ENCODE assay signal across 25 mouse cellular contexts in the genomic region with DNA sequence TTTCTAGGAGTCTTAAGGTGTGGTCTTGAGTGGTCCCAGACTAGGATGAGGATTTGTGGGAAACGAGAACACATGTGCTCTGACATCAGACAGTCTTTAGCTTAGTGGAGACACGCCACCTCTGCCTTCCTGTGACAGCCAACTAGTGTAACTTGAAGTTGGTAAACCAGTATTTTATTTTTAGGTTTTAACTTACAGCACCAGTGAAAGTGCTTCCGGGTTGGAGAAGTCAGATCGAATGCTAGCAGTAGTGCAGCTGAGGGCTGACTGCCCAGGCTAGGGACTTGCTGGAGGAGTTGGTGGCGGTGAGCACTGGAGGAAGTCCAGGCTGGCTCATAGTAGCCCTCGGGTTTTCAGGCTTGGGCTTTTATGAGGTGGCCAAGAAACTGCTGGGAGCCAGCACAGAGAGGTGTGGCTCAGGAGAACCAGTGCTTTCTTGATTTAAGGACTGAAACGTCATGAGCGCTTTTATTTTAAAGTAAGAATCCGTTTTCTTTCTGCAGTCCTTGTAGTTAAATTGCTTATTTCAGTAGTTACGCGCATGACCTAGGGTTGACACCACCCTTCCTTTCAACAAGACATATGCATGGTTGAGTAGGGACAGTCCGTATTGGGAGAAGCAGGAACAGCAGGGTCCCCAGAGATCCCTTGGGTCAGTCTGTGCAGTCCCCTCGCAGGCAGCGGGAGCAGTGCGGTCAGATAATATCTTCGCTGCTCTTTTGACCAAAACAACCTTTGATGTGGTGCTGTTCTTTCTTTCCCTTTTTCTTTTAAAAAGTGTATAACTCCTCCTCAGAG. TPM values are rescaled to one million over a fixed set of nuclear protein-coding genes. Genes with fewer than 3 reads are reported as not detected.
"Had no signal": no experiment of that assay in that cellular context is flagged by ENCODE, and none has a peak within 500 bp of the region (broad histone marks: within the 10 kb centered on the region; RNA-seq: fewer than 3 reads in every experiment).

No protein-coding gene starts in this region.

- H3K9ac ChIP-seq: kidney, embryonic 15.5 days; liver, embryonic 14.5 days; midbrain, embryonic 12.5 days; midbrain, embryonic 15.5 days; neural tube, embryonic 13.5 days had no signal

- H3K27ac ChIP-seq: kidney, embryonic 15.5 days; left cerebral cortex, adult 2 months; liver, embryonic 14.5 days; midbrain, embryonic 12.5 days; midbrain, embryonic 15.5 days; neural tube, embryonic 13.5 days; stomach, postnatal 0 days had no signal

- H3K4me2 ChIP-seq: kidney, embryonic 15.5 days; midbrain, embryonic 12.5 days; midbrain, embryonic 15.5 days; neural tube, embryonic 13.5 days had no signal

- H3K4me3 ChIP-seq: kidney, embryonic 15.5 days; left cerebral cortex, adult 2 months; midbrain, embryonic 12.5 days; midbrain, embryonic 15.5 days; myocyte; neural tube, embryonic 13.5 days had no signal

- H3K9me3 ChIP-seq: kidney, embryonic 15.5 days; midbrain, embryonic 12.5 days; midbrain, embryonic 15.5 days; neural tube, embryonic 13.5 days had no signal

- ATAC-seq: midbrain, embryonic 15.5 days had no signal

- DNase-seq: kidney, adult 11 months; kidney, adult 8-10 months; kidney, postnatal 10 days; kidney, postnatal 36 days; layer of hippocampus, postnatal 36 days; lung, adult 2 months; lung, postnatal 14 days; lung, postnatal 4 days; retina, postnatal 1 day; right cerebral cortex, postnatal 4 days; thymus, adult 2 months; thymus, postnatal 14 days; thymus, postnatal 4 days had no signal

- H3K27me3 ChIP-seq: kidney, embryonic 15.5 days; midbrain, embryonic 15.5 days; neural tube, embryonic 13.5 days had no signal

RNA-seq across cellular contexts. Expression of a gene that starts 27.3 kb away (rescaled TPM):
- total RNA-seq: megakaryocyte progenitor cell, adult 5-6 weeks; megakaryocyte-erythroid progenitor cell, adult 5-6 weeks; monocyte, adult 5-6 weeks; neutrophil, adult 5-6 weeks had no signal
